Mouse (Mus musculus) C2C12 (cell line): ENCODE measurements at regions not wholly inside any gene's neighbourhood (a gene's known extent, or its start where the extent isn't known, plus 50 kb on each side); places are given as distances from the start of the nearest gene placed in this dataset.

Experiments used
- CEBPB ChIP-seq: IDR thresholded peaks from one replicate; pipeline ENCODE4 v1.6.1; 2011; ENCODE audit warnings: low read depth, mild to moderate bottlenecking, control low read depth, moderate library complexity
- CTCF ChIP-seq: IDR thresholded peaks from one replicate; pipeline ENCODE4 v1.5.1; 2011; ENCODE audit not compliant: control insufficient read depth, insufficient read depth, insufficient read length
- MAX ChIP-seq: IDR thresholded peaks from one replicate; pipeline ENCODE4 v1.6.1; 2011; ENCODE audit warnings: mild to moderate bottlenecking, control low read depth
- MYOD1 ChIP-seq: IDR thresholded peaks from one replicate; pipeline ENCODE4 v1.6.1; 2011; ENCODE audit warnings: low read depth; ENCODE audit not compliant: control insufficient read depth, insufficient read length
- USF1 ChIP-seq: IDR thresholded peaks from one replicate; pipeline ENCODE4 v1.6.1; 2011; ENCODE audit warnings: low read depth, mild to moderate bottlenecking, control low read depth, moderate library complexity

GRCm38 (mm10) chr13:37481514-37481913, 136.5 kb downstream of the Ly86 start:
- TF ChIP-seq CTCF: no peak
- TF ChIP-seq MYOD1: no peak
- no peak for TF ChIP-seq MAX
- no peak for TF ChIP-seq USF1
- TF ChIP-seq CEBPB: no peak
